Mouse (Mus musculus): ENCODE data around the gene Ctnna2.

The Ctnna2 gene

GRCm38 (mm10) chr6:77139306-77139920, 840.1 kb downstream of the Ctnna2 start:
- DNase-seq (ENCODE audit: low spot score) = no peak

- DNase-seq (ENCODE audit: low spot score) = no peak
Observed at GRCm38 (mm10) chr6:77120926-77121325, 858.6 kb downstream of the Ctnna2 start.

GRCm38 (mm10) chr6:77120510-77120909, 859.0 kb downstream of the Ctnna2 start:
- DNase-seq (ENCODE audit: low spot score) = no peak

GRCm38 (mm10) chr6:77109095-77109945, 870.2 kb downstream of the Ctnna2 start:
- no peak for DNase-seq (ENCODE audit: low spot score)

- DNase-seq (ENCODE audit: low spot score) = no peak
Observed at GRCm38 (mm10) chr6:77101047-77101446, 878.5 kb downstream of the Ctnna2 start.

GRCm38 (mm10) chr6:77098540-77098939, 881.0 kb downstream of the Ctnna2 start:
- DNase-seq (ENCODE audit: low spot score) = no peak

- DNase-seq (ENCODE audit: low spot score) = peak; percentile 2
Observed at GRCm38 (mm10) chr6:77075396-77076376, 903.8 kb downstream of the Ctnna2 start.

- no peak for DNase-seq (ENCODE audit: low spot score)
Observed at GRCm38 (mm10) chr6:77069595-77069994, 909.9 kb downstream of the Ctnna2 start.

GRCm38 (mm10) chr6:77050690-77051089, 928.8 kb downstream of the Ctnna2 start:
- peak; percentile 3 for DNase-seq (ENCODE audit: low spot score)

- DNase-seq (ENCODE audit: low spot score) = no peak
Observed at GRCm38 (mm10) chr6:77050193-77050592, 929.3 kb downstream of the Ctnna2 start.

- no peak for DNase-seq (ENCODE audit: low spot score)
Observed at GRCm38 (mm10) chr6:77047568-77047967, 931.9 kb downstream of the Ctnna2 start.

GRCm38 (mm10) chr6:77025066-77025465, 954.4 kb downstream of the Ctnna2 start:
- no peak for DNase-seq (ENCODE audit: low spot score)

- no peak for DNase-seq (ENCODE audit: low spot score)
Observed at GRCm38 (mm10) chr6:77013194-77013593, 966.3 kb downstream of the Ctnna2 start.

- DNase-seq (ENCODE audit: low spot score) = no peak
Observed at GRCm38 (mm10) chr6:77011001-77011400, 968.5 kb downstream of the Ctnna2 start.

- DNase-seq (ENCODE audit: low spot score) = no peak
Observed at GRCm38 (mm10) chr6:76992128-76992527, 987.4 kb downstream of the Ctnna2 start.

GRCm38 (mm10) chr6:76984773-76985172, 994.7 kb downstream of the Ctnna2 start:
- no peak for DNase-seq (ENCODE audit: low spot score)

GRCm38 (mm10) chr6:76981651-76982050, 997.8 kb downstream of the Ctnna2 start:
- no peak for DNase-seq (ENCODE audit: low spot score)

GRCm38 (mm10) chr6:76979247-76979850, 1000.1 kb downstream of the Ctnna2 start:
- DNase-seq (ENCODE audit: low spot score) = no peak

GRCm38 (mm10) chr6:76977817-76978216, 1001.7 kb downstream of the Ctnna2 start:
- DNase-seq (ENCODE audit: low spot score) = no peak

GRCm38 (mm10) chr6:76974297-76974696, 1005.2 kb downstream of the Ctnna2 start:
- DNase-seq (ENCODE audit: low spot score) = no peak

- DNase-seq (ENCODE audit: low spot score) = no peak
Observed at GRCm38 (mm10) chr6:76964998-76965432, 1014.5 kb downstream of the Ctnna2 start.

- no peak for DNase-seq (ENCODE audit: low spot score)
Observed at GRCm38 (mm10) chr6:76908086-76908485, 1071.4 kb downstream of the Ctnna2 start.

Data from yolk sac, embryonic 10.5 days (tissue).